Mouse (Mus musculus): Measurements from ENCODE around the gene Stac2. TPM values are rescaled to one million over a fixed set of nuclear protein-coding genes. Genes with fewer than 3 reads are reported as not detected.
A peak's percentile ranks its signal among the peaks of the same experiment; 100 is the strongest.

Stac2 gene
- polyA plus RNA-seq, 3 experiments from 2014 or later, result 0.23 TPM; not detected in 2

DNA sequence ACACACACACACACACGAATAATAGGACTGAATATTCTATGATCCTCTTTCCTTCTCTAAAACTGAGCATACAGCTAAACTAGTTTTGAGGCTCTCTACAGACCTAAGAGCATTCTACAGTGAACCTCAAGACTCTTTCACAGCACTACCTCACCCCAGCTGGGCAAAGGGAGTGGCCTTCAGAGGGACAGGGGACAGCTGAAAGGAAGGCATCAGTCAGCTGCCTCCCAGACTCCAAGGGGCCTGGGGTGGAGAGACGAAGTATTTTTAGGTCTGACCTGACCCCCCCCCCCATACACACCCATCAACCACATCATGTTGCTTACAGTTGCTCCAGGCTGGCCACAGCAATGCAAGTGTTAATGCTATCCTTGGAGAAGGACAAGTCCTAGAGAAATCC is 32.1 kb downstream of the Stac2 start:
- no peak for ATAC-seq

DNA sequence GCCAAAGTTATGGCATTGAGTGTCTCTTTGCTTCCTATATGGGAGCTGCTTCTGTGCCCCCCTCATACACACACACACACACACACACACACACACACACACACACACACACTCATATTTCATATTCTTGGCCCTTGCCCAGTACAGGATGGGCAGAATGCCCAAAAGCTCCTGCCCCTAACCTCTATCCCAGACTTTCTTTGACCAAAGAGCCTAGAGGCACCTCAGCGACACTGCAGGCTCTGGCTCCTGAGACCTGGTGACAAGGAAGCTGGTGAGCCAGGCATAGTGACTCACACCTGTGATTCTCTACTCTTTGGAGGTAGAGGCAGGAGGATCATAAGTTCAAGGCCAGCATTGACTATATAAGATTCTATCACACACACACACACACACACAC is 32.6 kb downstream of the Stac2 start:
- ATAC-seq, result no peak

GRCm38 (mm10) chr11:98019883-98020610 is 33.2 kb downstream of the Stac2 start:
- ATAC-seq, result peak; percentile 69

GRCm38 (mm10) chr11:98018858-98019641 is 34.2 kb downstream of the Stac2 start:
- peak; percentile 54 for ATAC-seq

DNA sequence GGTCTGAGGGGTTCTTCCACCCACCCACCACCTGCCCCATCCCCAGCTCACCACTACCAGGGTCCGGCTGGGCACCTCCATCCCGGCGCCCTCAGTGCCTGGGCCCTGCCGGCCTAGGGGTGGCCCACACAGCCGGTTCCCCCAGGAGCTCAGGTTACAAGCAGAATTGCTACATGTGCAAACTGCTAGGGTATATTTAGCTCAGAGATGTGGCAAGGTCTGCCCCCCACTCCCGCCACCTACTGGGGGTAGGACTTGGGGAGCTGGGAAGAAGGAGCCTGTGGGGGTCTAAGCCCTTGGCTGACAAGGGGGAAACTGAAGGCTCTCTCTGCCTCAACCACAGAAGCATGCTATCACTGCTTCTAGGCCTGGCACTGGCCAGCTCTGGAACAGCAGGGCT is 35.0 kb downstream of the Stac2 start:
- no peak for ATAC-seq

DNA sequence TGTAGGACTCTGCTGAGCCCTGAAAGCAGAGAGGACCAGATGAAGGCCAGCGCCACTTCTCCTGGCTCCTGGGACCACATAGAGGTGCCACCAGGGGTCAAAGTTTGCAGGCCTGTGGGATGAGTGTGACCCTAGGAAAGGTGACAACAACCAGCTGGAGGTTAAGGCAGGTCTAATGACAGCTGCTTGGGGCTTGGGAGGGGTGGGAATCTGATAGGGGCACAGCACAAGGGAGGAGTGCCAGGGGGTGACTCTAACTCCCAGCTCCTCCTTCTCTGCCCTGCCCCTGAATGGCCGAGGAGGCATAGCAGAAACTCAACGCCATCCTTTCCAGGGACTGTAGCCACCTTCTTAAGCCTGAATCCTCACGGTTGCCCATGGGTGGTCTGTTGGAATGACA is 36.4 kb downstream of the Stac2 start:
- no peak for ATAC-seq

DNA sequence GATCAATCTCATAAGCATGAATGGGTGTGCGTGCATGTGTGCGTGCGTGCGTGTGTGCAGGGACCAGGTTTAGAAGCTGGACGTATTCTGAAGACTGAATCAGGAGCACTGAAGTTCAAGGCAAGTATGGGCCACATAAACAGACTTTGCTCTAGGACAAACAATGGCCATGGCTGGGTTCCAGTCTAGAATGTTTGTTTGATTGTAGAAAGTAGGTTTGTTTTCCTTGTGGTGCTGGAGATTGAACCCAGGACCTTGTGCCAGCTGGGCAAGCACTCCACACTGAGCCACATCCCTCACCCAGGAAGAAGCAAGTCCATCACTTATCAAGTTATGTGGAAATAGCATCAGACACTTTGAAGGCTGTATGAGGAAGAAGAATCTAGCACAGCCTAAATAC is 37.1 kb downstream of the Stac2 start:
- ATAC-seq, result no peak

DNA sequence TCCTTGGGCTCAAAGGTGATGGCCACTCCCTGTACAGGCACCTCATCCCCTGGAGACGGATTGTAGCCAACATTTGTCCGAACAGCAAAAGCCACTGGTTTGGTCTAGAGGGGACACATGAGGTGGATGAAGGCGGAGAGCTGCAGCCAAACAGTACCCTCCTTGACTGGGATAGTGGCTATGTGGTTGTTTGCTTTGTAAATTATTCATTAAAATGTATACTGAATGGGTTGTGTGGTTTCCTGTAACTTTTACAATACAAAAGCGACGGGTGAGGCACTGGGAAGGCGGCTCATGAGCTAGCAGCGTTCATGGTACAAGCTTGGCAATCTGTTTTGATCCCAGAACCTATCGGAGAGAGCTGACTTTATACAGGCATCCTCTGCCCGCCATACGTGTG is 40.4 kb downstream of the Stac2 start:
- no peak for ATAC-seq

DNA sequence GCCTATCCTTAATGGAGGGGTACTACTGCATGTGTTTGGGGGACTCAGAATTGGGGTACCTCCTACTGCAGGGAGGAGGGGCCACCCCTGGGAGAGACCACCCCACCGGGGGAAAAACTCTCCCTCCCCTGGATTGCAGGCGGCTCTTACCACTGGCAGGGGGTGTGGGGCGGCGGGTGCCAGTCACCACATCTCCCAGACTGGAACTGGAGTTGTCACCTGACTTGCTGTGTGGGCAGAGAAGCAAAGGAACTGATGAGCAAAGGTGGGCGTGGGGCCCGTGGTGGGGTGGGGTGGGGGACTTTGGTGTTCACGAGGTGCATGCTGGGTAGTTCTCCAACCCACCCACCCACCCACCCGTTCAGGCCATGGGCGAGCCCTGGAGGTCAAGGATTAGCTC is 41.5 kb downstream of the Stac2 start:
- ATAC-seq, result no peak

DNA sequence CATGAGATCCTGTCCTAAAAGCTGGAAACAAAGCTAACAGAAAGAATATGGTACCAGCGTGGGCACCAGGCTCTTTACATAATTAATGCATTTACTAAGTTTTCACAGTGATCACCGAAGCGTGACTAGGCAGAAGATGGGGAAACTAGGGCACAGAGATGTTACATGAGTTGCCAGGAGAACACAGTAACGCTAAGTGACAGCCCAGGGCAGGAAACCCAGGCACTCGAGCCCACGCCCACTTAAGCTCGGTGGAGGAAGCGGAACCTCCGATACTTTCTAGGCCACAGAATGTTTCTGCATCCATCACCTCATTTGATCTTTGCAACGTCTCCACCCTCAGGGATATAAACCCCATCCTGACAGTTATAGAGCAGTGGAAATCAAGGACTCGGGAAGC is 45.2 kb downstream of the Stac2 start:
- ATAC-seq, result peak; percentile 54

- no peak for ATAC-seq
Observed at GRCm38 (mm10) chr11:98005686-98006085, 47.6 kb downstream of the Stac2 start.

DNA sequence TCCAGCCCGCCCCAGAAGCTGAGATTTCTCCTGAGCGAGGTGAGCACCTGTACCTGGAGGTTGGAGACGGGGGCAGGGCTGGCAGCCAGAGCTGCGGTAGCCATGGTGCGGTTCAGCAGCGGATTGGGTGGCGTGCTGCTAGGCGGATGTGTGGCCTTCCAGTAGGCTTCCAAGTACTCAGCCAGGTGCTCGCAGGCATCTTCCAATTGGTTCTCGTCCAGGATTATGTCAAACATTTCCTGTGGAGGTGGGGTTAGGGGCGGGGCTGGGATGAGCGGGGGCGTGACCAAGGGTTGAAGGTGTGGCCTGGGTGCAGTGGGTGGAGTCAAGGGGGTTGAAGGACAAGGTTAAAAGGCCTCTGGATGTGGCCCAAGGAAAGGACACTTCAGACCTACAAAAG is 48.2 kb downstream of the Stac2 start:
- no peak for ATAC-seq

- no peak for ATAC-seq
Observed at GRCm38 (mm10) chr11:98004161-98004560, 49.1 kb downstream of the Stac2 start.

- no peak for ATAC-seq
Observed at GRCm38 (mm10) chr11:98003171-98003671, 50.0 kb downstream of the Stac2 start.

DNA sequence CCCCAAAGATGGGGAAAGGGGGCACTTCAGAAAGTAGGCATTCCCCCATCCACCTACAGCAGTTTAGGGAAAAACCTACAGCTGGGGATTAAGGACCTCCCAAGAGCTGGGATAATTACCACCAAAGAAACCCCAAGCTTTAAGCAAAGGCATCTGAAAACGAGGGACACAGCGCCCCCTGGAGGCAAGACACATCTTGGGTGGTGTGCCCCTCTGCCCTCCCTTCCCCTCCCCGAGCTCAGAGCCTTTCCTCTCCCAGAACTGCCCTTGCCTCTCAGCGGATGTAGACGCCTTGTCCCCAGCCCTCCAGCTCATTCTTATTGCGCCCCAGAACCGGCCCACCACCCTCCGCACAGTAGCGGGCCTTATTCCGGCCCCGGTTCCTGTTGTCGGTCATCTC is 50.6 kb downstream of the Stac2 start:
- no peak for ATAC-seq

DNA sequence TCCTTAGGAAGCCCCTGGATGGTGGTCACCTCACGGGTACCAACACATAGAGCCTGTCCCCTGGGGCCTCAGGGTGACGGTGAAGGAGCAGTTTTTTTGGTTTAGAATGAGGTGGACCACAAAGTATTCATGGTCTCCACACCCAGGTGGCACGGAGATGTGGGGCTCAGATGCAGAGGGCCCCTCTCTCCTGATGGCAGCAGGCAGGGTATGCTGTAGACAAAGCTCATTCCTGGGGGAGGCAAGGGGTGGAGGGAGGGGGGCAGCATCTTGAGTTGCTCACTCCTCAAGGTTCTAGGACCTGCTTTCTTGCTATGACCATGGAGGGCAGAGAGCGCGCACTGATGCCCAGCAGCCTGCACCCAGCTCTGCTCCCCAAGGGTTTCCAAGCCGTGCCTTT is 51.3 kb downstream of the Stac2 start:
- no peak for ATAC-seq

DNA sequence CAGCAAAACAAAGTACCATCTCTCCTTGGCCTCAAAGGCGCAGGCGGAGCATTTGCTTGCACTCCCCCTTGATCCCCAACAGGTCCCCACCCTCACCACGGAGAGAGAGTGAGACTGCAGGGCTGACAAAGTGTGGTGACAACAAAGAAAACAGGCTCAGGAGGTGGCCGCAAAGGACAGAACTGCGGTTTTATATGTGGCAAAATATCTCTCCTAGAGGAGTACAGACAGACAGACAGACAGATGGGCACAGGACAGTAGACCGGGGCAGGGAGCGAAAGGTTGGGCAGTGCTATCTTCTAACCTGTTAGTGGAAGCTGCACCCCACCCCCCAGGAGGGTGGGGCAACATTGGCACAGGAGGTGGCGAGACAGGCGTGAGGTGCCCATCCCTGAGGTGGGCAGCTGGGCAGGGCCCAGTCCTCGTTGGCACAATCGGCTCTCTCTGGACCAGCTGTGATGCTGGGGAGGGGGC is 51.9 kb downstream of the Stac2 start:
- ATAC-seq, result no peak

GRCm38 (mm10) chr11:98000378-98001140 is 52.7 kb downstream of the Stac2 start:
- ATAC-seq, result peak; percentile 50

DNA sequence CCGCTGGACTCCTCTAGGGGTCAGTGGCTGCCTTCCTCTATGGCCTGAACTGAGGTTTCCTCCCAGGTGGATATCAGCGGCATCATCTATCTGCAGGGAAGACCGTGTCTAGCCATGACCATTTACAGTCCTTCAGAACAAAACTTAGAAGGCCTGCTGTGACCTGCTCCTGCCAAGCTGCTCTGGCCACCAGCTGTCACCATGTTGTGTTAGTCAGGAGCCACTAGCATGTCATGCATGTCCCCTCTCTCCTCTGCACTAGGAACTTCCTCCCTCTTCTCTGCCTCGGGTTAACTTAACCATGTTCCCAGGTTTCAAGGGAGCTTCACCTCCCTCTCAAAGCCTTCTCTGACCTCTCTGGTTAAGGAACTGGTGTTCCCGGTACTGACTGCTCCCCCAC is 53.5 kb downstream of the Stac2 start:
- no peak for ATAC-seq

DNA sequence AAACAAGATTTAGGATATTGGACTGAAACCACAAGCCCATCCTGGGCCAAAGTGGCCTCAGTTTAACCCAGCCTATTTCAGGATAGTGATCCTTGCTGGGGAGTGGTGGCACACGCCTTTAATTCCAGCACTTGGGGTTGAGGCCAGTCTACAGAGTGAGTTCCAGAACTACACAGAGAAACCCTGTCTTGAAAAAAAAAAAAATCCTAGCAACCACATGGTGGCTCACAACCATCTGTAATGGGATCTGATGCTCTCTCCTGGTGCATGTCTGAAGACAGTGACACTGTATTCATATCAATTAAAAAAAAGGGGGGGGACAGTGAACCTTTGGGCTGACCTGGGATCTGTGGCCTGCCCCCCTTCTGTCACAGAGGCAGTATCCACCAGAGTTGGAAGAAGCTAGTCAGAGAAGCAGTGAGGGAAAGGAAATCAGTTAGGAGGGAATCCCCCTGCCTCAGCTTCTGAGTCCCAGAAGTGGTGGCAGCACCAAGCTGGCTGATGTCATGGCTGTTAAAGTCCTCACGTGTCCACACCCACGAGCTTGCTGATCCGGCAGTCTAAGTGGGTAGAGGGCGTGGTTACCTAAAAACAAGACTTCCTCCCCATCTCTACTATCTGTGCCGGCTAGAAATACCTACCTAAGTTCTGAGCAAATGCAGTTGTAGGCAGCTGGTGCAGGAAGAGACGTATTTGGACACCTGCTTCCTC is 54.2 kb downstream of the Stac2 start:
- peak; percentile 77 for ATAC-seq

DNA sequence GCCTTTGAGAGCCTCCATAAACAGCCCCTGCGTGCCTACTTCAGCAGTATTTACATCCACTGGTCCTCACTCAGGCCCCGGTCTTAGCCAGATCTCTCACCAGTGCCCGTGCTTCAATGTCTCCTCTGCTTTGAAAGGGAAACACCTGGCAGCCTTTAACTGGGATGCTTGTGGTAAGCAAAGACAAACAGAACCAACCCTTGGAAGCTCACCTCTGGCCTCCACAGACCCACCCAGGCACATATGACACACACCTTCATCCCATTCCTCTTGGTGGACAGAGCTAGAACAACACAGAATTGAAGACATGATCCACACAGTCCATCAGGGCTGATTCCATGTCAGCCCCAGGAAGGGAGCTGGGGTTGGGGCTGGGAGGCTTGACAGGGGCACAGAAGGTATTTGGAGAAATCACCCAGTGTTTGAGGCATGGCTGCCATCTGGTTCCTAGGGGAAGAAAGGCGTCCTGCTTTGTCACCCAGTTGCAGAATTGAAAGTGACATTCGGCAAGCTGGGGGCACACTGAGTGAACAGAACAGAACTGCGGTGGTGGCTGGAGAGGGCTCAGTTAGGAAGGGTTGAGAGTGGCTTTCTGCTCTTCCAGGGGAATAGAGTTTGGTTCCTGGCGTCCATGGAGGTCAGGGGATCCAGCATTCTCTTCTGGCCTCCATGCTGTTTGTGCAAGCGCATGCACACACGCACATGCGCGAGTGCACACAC is 55.0 kb downstream of the Stac2 start:
- no peak for ATAC-seq
